Mouse (Mus musculus) 416B (cell line): ENCODE results near the gene Zfyve28.

Experiments
- DNase-seq: peaks from one replicate; pipeline ENCODE4 v3.0.0; 2011; ENCODE audit warnings: low read depth

Gene Zfyve28

GRCm38 (mm10) chr5:34205788-34206187 lies 82.5 kb downstream of the Zfyve28 start:
- no peak for DNase-seq

GRCm38 (mm10) chr5:34204911-34205310 lies 83.3 kb downstream of the Zfyve28 start:
- no peak for DNase-seq

- no peak for DNase-seq
Observed at GRCm38 (mm10) chr5:34202006-34202405, 86.2 kb downstream of the Zfyve28 start.

- DNase-seq, result peak; percentile 60
Observed at GRCm38 (mm10) chr5:34201396-34201795, 86.9 kb downstream of the Zfyve28 start.

GRCm38 (mm10) chr5:34198615-34199014 lies 89.6 kb downstream of the Zfyve28 start:
- no peak for DNase-seq

GRCm38 (mm10) chr5:34197243-34197642 lies 91.0 kb downstream of the Zfyve28 start:
- no peak for DNase-seq

GRCm38 (mm10) chr5:34196423-34196822 lies 91.8 kb downstream of the Zfyve28 start:
- peak; percentile 40 for DNase-seq

- no peak for DNase-seq
Observed at GRCm38 (mm10) chr5:34195786-34196185, 92.5 kb downstream of the Zfyve28 start.

- DNase-seq, result no peak
Observed at GRCm38 (mm10) chr5:34194975-34195662, 93.1 kb downstream of the Zfyve28 start.

GRCm38 (mm10) chr5:34194426-34194825 lies 93.8 kb downstream of the Zfyve28 start:
- no peak for DNase-seq

- peak; percentile 43 for DNase-seq
Observed at GRCm38 (mm10) chr5:34191843-34192242, 96.4 kb downstream of the Zfyve28 start.

GRCm38 (mm10) chr5:34191021-34191420 lies 97.2 kb downstream of the Zfyve28 start:
- peak; percentile 82 for DNase-seq

- no peak for DNase-seq
Observed at GRCm38 (mm10) chr5:34189521-34189920, 98.7 kb downstream of the Zfyve28 start.

- DNase-seq, result no peak
Observed at GRCm38 (mm10) chr5:34188856-34189255, 99.4 kb downstream of the Zfyve28 start.

- DNase-seq, result peak; percentile 100
Observed at GRCm38 (mm10) chr5:34187601-34188316, 100.5 kb downstream of the Zfyve28 start, which contains the start of gene Mxd4. Gene Mxd4, minus strand, starts transcription at chr5:34187720.

- peak; percentile 40 for DNase-seq
Observed at GRCm38 (mm10) chr5:34186961-34187391, 101.3 kb downstream of the Zfyve28 start.

- DNase-seq, result no peak
Observed at GRCm38 (mm10) chr5:34186391-34186790, 101.9 kb downstream of the Zfyve28 start.

GRCm38 (mm10) chr5:34185791-34186190 lies 102.5 kb downstream of the Zfyve28 start:
- no peak for DNase-seq

GRCm38 (mm10) chr5:34185051-34185580 lies 103.1 kb downstream of the Zfyve28 start:
- no peak for DNase-seq

GRCm38 (mm10) chr5:34183976-34184375 lies 104.3 kb downstream of the Zfyve28 start:
- DNase-seq, result no peak

- DNase-seq, result no peak
Observed at GRCm38 (mm10) chr5:34183156-34183880, 104.9 kb downstream of the Zfyve28 start.

GRCm38 (mm10) chr5:34182486-34182885 lies 105.8 kb downstream of the Zfyve28 start:
- no peak for DNase-seq
